Mouse (Mus musculus): ENCODE results near the gene Banf2.

Gene Banf2

GRCm38 (mm10) chr2:144025361-144025760, 7.5 kb upstream of the Banf2 start:
- no peak for DNase-seq (ENCODE audit: low read depth)

GRCm38 (mm10) chr2:144026456-144026855, 6.4 kb upstream of the Banf2 start:
- no peak for DNase-seq (ENCODE audit: low read depth)

GRCm38 (mm10) chr2:144030791-144031190, 2.1 kb upstream of the Banf2 start:
- DNase-seq (ENCODE audit: low read depth): no peak

GRCm38 (mm10) chr2:144044726-144045125, 11.9 kb downstream of the Banf2 start:
- no peak for DNase-seq (ENCODE audit: low read depth)

DNA sequence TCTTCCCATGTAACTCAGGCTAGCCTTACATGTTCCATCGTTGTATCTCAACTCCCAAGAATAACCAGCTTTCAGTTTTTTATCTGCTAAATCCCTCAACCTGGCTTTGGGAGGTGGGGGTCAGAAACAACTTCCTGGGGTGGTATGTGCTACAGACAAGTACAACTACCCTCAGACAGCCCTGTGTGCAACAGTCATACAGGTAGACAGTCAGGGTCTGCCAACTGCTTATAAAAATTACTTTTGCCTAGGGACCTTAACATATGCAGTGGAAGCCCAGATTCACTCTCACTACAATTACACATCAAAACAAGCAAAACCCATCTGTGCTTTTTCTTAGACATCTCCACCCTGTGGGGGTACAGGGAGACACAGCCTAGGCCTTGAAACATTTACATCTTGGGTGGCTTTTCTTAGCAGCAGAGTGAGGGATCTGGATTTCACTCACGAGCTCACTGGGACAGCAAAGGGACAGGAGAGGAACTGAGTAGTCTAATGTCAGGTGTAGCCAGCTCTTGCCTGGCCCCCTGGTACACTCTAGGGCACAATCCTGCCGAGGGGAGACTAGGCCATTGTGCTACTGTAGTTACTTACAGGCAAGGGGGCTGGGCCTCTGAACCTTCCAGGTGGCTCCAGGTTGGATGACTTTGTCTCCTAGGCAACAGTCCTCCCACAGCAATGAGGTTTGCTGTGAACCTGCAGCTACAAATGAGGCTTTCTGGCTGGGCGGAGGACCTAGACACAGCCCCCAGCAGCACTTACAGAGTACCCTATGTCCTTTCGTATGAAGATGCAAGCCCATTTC, 13.1 kb downstream of the Banf2 start:
- no peak for DNase-seq (ENCODE audit: low read depth)

DNA sequence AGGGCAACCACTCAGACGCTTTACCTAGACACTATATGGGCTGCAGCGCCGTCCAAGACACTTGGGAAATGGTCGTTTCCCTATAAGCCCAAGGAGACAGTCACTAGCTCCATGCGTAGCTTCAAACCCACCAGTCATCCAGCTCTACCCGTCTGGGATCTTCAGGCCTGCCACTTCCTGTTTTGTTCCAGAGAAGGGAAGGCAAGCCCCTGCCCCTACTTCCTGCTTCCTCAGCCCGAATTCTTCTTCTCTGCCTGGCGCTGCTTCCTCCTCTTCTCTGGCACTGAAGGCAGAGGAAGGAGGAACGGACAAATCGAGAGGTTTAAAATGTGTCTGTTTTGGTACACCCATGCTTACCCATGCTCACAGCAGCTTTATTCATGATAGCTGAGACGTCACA, 14.1 kb downstream of the Banf2 start:
- DNase-seq (ENCODE audit: low read depth): no peak

- DNase-seq (ENCODE audit: low read depth): no peak
These were observed 17.4 kb downstream of the Banf2 start for GRCm38 (mm10) chr2:144050146-144050680.

GRCm38 (mm10) chr2:144050861-144051260, 18.0 kb downstream of the Banf2 start:
- no peak for DNase-seq (ENCODE audit: low read depth)

DNA sequence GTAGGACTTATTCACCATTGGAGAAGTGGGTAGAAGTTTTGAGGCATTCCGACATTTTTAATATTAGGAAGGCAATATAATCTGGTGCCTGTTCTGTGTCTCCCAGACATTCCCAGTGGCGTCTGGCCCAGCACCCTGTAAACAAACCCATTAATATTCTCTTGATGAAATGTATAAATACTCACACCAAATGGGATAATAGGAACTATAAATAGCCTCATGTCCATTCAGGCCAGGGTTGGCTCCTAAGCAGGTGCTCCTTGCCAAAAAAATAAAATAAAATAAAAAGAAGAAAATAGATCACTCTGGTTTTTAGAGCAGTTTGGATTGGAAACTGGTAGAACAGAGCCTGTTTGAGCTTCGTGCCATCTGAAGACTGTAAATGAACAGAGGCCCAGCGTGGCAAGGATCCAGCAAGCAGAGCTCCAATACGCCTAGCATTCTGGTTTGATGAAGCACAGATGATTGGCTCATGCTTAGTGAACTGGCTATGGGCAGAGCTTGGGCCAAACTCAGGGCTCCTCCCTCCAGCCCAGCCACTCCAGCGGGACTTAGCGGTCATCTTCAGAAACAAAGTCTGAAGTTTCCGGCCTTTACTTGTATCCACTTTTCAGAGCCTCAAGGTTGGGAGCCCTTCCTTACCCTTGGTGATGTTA, 19.7 kb downstream of the Banf2 start:
- no peak for DNase-seq (ENCODE audit: low read depth)

DNA sequence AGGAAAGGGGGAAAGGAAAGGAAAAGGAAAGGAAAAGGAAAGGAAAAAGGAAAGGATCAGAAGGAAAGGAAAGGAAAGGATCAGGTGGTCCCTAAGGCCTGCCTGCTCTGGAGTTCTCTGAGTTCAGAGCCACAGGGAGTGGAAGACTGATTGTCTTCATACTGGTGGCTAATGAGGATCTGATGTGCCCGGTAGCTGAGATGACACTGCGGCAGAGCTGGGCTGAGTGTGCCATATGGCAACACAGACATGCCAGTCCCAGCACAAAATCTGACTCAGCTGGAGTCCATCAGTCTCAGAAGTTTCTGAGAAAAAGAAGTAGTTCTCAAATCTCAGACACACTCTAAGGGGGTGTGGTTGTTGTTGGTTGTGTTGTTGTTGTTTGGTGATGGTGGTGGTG, 24.9 kb downstream of the Banf2 start:
- no peak for DNase-seq (ENCODE audit: low read depth)

- no peak for DNase-seq (ENCODE audit: low read depth)
These were observed 28.8 kb downstream of the Banf2 start for GRCm38 (mm10) chr2:144061701-144062100.

DNA sequence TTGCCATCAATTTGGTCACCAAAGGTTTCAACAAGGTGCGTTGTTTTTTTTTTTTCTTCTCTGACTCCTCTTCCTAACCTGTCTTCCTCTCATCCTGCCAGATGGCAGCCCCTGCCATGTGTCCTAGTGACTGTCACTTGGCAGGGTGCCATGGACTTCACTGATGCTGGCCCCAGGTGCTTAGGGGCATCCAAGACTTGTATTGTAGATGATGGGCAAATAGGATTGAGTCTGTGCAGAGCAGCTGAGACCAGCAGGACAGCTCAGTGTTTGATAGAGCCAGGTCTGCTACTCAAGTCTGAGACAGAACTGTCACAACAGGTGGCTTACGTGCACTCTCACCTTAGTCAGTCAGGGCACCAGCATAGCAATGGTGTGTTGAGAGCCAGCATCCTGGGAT, 32.6 kb downstream of the Banf2 start:
- no peak for DNase-seq (ENCODE audit: low read depth)

DNA sequence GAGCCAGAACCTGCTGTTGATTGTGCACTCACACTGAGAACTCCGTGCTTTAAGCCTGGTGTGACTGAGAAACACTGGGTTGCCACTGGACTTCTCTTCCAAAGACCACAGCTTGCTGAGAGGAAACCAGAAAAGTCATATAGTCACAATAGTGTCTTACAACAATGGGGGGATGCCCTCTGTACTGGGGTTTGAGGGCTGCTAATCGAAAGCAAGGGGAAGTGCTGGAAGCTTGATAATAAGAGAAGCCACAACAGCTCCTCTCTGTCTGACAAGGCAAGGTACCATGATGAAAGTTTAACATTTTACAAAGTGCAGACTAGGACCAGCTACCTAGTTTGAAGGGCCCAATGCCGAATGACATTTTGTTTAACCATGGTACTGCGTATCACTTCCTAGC, 36.8 kb downstream of the Banf2 start:
- DNase-seq (ENCODE audit: low read depth): no peak

- DNase-seq (ENCODE audit: low read depth): no peak
These were observed 37.6 kb downstream of the Banf2 start for GRCm38 (mm10) chr2:144070479-144070878.

GRCm38 (mm10) chr2:144072642-144073041, 39.8 kb downstream of the Banf2 start:
- DNase-seq (ENCODE audit: low read depth): no peak

DNA sequence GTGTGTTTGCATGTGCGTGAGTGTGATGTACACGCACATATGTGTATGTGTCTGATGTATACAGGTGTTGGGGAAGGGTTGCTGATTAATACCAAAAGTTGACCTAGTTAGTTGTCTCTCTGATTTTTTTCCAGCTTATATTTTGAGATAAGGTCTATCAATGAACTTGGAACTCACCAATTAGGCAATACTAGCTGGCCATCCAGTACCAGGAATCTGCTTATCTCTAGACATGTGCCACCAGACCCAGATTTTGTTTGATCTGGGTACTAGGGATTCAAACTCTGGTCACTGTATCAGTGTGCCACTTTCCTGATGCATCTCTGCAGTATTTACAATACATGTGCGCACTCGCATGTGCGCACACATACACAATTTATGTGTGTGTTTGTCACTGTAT, 41.2 kb downstream of the Banf2 start:
- no peak for DNase-seq (ENCODE audit: low read depth)

- no peak for DNase-seq (ENCODE audit: low read depth)
These were observed 43.8 kb downstream of the Banf2 start for GRCm38 (mm10) chr2:144076625-144077024.

GRCm38 (mm10) chr2:144078897-144079296, 46.0 kb downstream of the Banf2 start:
- no peak for DNase-seq (ENCODE audit: low read depth)

GRCm38 (mm10) chr2:144086183-144086847, 53.5 kb downstream of the Banf2 start:
- DNase-seq (ENCODE audit: low read depth): no peak

DNA sequence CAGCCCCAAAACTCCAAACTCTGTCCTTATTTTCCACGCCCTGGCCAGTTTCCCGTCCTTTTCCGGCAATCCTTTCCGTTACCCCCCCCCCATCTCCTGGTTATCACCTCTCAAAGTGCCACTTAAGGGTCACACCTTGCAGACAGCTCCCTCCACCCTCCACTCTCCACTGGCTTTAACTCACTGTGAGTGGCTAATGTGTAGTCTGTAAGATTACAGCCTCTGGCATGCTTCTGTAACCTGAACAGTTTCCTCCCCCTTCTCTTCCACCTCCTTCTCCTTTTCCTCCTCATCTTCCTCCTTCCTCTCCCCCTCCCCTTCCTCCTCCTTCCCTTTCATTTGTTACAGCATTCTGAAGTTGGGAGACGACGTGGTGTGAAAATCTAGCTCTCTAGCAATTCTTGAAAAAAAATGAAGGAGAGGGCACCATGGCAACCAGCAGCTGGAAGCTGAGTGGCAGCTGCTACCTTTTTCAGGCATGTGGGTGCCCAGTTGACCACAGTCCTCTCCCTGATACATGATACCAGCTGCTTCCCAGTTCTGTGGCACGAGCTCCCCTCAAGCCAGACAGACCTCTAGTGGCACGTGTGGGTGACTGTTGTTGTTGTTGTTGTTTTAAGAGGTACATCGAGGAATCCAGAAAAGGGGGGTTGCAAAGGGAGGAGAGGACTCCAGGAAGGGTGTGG, 55.2 kb downstream of the Banf2 start:
- no peak for DNase-seq (ENCODE audit: low read depth)

DNA sequence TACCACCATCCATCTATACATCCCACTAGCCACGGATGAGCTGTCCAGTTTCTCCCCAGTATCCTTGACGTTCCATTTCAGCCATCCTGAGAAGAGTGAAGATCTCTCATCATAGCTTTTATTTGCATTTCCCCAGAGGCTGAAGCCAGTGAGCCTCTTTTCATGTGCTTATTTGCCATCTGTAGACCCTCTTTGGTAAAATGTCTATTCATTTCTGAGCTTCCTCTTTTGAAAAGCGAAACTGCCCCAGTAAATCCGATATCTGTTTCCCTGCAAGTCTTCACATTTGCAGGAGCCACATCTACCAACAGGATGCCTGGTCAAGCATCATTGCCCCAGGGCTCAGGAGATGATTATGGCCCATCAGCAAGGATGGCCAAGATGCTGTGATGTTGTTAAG, 59.9 kb downstream of the Banf2 start:
- DNase-seq (ENCODE audit: low read depth): no peak

DNA sequence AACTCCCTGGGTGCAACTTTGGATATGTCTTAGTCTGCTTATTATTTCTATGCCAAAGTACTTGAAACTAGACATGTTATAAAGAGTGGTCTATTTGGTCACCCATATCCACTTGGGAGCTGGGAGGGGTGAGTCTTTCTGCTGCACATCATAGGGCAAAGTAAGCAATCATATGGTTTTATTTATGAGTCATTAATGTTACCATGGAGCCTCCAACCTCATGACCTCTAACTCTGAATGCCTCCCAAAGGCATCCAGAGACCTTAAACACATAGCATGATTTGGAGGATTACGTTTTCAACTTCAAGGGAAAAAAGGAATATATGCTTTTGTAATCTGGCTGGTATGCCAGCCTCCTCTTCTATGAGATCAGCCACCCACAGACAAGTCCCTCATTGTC, 61.9 kb downstream of the Banf2 start:
- DNase-seq (ENCODE audit: low read depth): no peak

Measured in naive thymus-derived CD4-positive, alpha-beta T cell, adult 2 months (primary cell).